Mouse (Mus musculus) forebrain, embryonic 14.5 days (tissue): ENCODE measurements around the gene Mpp4. TPM values are rescaled to one million over a fixed set of nuclear protein-coding genes. Genes with fewer than 3 reads are reported as not detected.

Experiments
- ATAC-seq: fragments of 200-750 bp; cut with Nextera tagmentation; 2 replicates; pipeline ENCODE4 v1.8.0; 2017; ENCODE audit warnings: mild to moderate bottlenecking, moderate library complexity
- DNase-seq: peaks from one replicate; pipeline ENCODE4 v3.0.0-alpha.2; 2015; ENCODE audit warnings: low spot score
- H3K27ac ChIP-seq: fragments of 300-500 bp; sonication (generic); 2 replicates; pipeline ENCODE4 v1.5.1; 2014; ENCODE audit warnings: low read depth, mild to moderate bottlenecking, control low read depth, low read length, moderate library complexity
- H3K27me3 ChIP-seq: fragments of 300-500 bp; sonication (generic); replicated peaks from 2 replicates; pipeline ENCODE4 v1.6.1; 2014; ENCODE audit warnings: low read length, control low read depth, mixed read lengths; ENCODE audit not compliant: control insufficient read depth, insufficient read depth
- H3K36me3 ChIP-seq: fragments of 300-500 bp; sonication (generic); 2 replicates; pipeline ENCODE4 v1.6.1; 2014; ENCODE audit warnings: low read length, control low read depth; ENCODE audit not compliant: control insufficient read depth, insufficient read depth
- H3K4me1 ChIP-seq: fragments of 300-500 bp; sonication (generic); 2 replicates; pipeline ENCODE4 v1.6.1; 2014; ENCODE audit warnings: antibody characterized with exemption, low read length, control low read depth; ENCODE audit not compliant: control insufficient read depth, insufficient read depth
- H3K4me2 ChIP-seq: fragments of 300-500 bp; sonication (generic); 2 replicates; pipeline ENCODE4 v1.6.1; 2014; ENCODE audit warnings: mild to moderate bottlenecking, control low read depth, low read length
- H3K4me3 ChIP-seq: fragments of 300-500 bp; sonication (generic); 2 replicates; pipeline ENCODE4 v1.5.1; 2014; ENCODE audit warnings: low read depth, low read length, control low read depth
- H3K9ac ChIP-seq: fragments of 300-500 bp; sonication (generic); 2 replicates; pipeline ENCODE4 v1.6.1; 2014; ENCODE audit warnings: mild to moderate bottlenecking, low read length, control low read depth, moderate library complexity
- H3K9me3 ChIP-seq: fragments of 300-500 bp; sonication (generic); replicated peaks from 2 replicates; pipeline ENCODE4 v1.6.1; 2016; ENCODE audit warnings: low read length, control low read depth, mixed read lengths; ENCODE audit not compliant: control insufficient read depth
- WGBS: fragments of 180-500 bp; shearing (Covaris S2); extraction: QIAGEN DNeasy Blood & Tissue Kit; methylation state at CpG from one replicate; pipeline ENCODE4 v1.1.7; 2014; 5-methylcytosine and 5-hydroxymethylcytosine counted together
- polyA plus RNA-seq: library from polyadenylated mRNA; unstranded; fragments of >200 nt; fragmentation: Nextera tagmentation; extraction: Ambion mirVana; gene quantifications from 2 replicates; pipeline ENCODE4 v1.2.1, GENCODE M21; 2014

Mpp4 gene
- polyA plus RNA-seq, 1 experiment from 2014 or later: 0.60 TPM

DNA sequence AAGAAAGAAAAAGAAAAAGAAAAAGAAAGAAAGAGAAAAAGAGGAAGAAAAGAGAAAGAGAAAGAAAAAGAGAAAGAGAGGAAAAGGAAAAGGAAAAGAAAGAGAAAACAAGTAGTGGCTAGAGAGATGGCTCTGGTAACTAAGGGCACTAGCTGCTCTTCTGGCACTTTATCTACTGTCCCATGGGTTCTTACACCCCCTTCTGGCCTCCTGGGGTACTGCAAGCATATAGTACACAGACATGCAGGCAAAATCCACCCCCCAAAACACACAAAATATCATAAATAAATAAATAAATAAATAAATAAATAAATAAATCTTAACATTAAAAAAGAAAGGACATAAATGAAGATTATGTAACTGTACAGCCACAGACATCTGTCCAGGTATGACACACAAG is 20.4 kb downstream of the Mpp4 start:
- no peaks in the 10 kb centered on the region for H3K9me3 ChIP-seq
- ATAC-seq: no peak

DNA sequence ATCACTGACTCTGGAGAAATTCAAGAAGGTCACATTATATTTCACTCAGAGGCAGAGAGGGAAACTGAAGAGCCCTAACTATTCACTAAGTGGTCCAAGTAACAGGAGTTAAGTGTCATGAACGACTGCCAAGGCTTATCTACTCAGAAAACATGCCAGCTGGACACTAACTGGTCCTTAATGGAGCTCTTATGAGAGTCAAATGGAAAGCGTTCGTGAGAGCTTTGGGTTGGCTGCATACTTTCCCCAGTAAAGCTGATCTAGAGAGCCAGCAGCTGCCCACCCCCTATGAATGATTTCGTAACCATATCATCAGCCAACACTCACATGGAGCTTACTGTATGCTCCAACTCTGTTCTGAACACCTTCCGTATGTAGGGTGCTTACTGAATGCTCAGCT is 28.8 kb downstream of the Mpp4 start:
- 80% methylated on average over 5 of the region's 5 CpGs for WGBS

More for the DNA sequence above, 20.4 kb downstream of the Mpp4 start:
- DNase-seq: peak; percentile 65
- Histone ChIP-seq H3K36me3 (no peaks in the 10 kb centered on the region), H3K4me2 (no peak overlapping the region), H3K4me3 (no peak overlapping the region), H3K27ac (no peak overlapping the region), H3K4me1 (no peaks in the 10 kb centered on the region), H3K9ac (no peak overlapping the region), H3K27me3 (no peaks in the 10 kb centered on the region)

DNA sequence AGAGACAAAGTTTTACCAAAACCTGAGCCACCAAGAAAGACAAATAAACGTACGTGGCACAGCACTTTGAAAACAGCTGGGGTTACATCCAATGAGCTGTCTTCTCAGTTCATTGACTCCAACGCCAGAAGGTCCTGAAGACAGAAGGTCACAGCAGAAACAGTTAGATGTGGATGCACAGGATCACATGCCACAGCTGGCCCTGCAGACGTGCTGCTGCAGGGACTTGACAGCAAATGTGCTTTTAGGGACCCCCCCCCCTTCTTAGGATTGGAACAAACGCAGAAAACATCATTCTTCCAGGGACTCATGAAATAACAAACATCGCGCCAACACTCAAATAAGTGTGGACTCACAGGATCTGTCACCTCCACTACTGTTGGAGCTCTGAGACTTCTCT is 34.3 kb downstream of the Mpp4 start:
- Histone ChIP-seq H3K36me3 (no peaks in the 10 kb centered on the region), H3K4me2 (no peak overlapping the region), H3K4me1 (no peaks in the 10 kb centered on the region), H3K27me3 (no peaks in the 10 kb centered on the region), H3K9me3 (no peaks in the 10 kb centered on the region), H3K4me3 (no peak overlapping the region), H3K9ac (no peak overlapping the region), H3K27ac (no peak overlapping the region)
- DNase-seq (no peak), ATAC-seq (no peak)
- 84% methylated on average over 7 of the region's 7 CpGs for WGBS

More for the DNA sequence above, 28.8 kb downstream of the Mpp4 start:
- DNase-seq (no peak), ATAC-seq (no peak)
- H3K9ac ChIP-seq: no peak overlapping the region
- H3K4me3 ChIP-seq: no peak overlapping the region
- no peak overlapping the region for H3K4me2 ChIP-seq
- H3K4me1 ChIP-seq: no peaks in the 10 kb centered on the region
- no peaks in the 10 kb centered on the region for H3K36me3 ChIP-seq
- no peaks in the 10 kb centered on the region for H3K27me3 ChIP-seq
- no peak overlapping the region for H3K27ac ChIP-seq
- H3K9me3 ChIP-seq: no peaks in the 10 kb centered on the region

DNA sequence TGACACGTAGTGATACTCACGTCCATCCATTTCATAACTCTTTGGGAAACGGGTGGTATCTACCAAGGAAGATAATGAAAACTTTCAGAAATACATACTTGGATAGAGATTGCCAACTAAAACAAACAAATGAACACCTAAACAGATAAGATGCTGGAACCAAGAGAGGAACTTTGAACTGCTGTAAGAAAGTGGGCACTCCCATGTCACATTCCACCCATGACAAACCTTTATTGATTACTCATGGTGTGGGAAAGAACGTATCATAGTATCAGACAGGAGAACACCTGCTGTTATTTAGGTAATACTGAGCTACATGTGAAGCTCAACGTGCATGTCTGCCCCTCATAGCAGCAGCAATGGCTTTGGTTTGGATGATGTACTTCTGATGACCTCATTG is 37.6 kb downstream of the Mpp4 start:
- no peak overlapping the region for H3K4me2 ChIP-seq
- H3K4me1 ChIP-seq: no peaks in the 10 kb centered on the region
- H3K27me3 ChIP-seq: no peaks in the 10 kb centered on the region
- 79% methylated on average over 5 of the region's 5 CpGs for WGBS
- no peak overlapping the region for H3K4me3 ChIP-seq
- no peaks in the 10 kb centered on the region for H3K36me3 ChIP-seq
- DNase-seq (no peak), ATAC-seq (no peak)
- H3K27ac ChIP-seq: no peak overlapping the region
- no peaks in the 10 kb centered on the region for H3K9me3 ChIP-seq
- H3K9ac ChIP-seq: no peak overlapping the region

DNA sequence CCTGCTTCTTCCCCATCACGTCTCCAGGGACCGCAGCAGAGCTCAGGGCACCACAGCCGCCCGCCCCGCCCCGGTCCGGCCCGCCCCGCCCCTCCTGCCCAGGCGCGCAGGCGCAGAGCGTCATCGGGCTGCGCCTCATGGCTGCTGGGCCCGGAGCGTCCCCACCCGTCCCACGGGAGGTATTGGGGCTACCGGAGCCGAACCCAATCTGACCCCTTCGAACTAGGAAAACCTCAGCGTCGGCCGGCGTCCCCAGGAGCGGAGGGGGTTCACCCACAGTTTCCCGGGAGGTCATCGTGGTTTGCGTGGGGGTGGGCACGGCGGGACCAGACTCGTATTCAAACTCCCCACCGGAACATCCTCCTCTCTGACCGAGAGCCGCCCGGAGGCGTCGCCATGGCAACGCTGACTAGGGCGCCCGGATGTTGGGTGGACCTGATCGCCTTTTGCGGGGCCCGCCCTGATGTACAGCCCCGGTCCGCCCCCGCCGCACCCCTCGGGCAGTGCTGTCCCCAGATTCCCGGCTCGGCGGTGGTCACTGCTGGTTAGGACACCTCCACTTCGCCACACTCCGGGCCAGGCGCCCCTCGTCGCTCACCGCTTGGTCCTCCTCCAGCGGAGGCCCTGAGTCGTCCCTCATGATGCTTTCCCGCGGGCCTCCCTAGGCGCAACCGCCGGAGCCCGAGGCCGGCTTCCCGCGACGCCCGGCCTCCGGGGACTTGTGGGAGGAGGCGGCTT is 43.3 kb downstream of the Mpp4 start, which contains the start of gene Tmem237:
Gene Tmem237, minus strand, starts transcription at position 689 of the 738 bp plus-strand sequence.
- peak; percentile 98 for ATAC-seq
- H3K27ac ChIP-seq: peak within 1 kb of the TSS; percentile 92
- peak within 1 kb of the TSS; percentile 71 for H3K4me2 ChIP-seq
- peak within 1 kb of the TSS; percentile 87 for H3K9ac ChIP-seq
- peak; percentile 96 for DNase-seq
- no peaks in the 10 kb centered on the region for H3K27me3 ChIP-seq
- peaks cover 14% of the 10 kb centered on the region for H3K36me3 ChIP-seq
- 0 out of 2 replicates have a peak, but pooled peaks cover 2% of the 10 kb centered on the region for H3K4me1 ChIP-seq
- under 1% methylated on average over 74 of the region's 74 CpGs for WGBS
- peak within 1 kb of the TSS; percentile 67 for H3K4me3 ChIP-seq
- H3K9me3 ChIP-seq: no peaks in the 10 kb centered on the region

DNA sequence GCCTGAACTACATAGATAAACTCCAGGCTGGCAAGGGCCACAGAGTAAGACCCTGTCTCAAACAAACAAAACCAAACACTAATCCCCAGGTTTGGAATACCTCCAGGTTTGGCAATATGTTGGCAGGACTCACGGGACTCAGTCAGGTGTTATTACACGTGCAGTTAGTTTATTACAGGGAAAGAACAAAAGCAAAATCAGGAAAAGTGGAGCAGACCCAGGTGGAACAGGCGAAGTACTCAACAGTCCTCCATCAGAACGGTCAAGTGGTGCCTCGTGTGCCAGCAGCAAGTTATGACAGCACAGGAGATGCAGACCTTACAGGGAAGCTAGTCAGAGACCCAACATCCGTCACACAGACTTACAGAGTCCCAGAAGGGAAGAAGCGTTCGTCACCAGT is 52.7 kb downstream of the Mpp4 start:
- DNase-seq (no peak), ATAC-seq (no peak)
- Histone ChIP-seq H3K9ac (no peak overlapping the region), H3K27me3 (no peaks in the 10 kb centered on the region), H3K4me2 (no peak overlapping the region), H3K4me3 (no peak overlapping the region), H3K27ac (no peak overlapping the region), H3K4me1 (no peaks in the 10 kb centered on the region), H3K36me3 (peaks cover 77% of the 10 kb centered on the region), H3K9me3 (no peaks in the 10 kb centered on the region)
- 77% methylated on average over 8 of the region's 8 CpGs for WGBS

DNA sequence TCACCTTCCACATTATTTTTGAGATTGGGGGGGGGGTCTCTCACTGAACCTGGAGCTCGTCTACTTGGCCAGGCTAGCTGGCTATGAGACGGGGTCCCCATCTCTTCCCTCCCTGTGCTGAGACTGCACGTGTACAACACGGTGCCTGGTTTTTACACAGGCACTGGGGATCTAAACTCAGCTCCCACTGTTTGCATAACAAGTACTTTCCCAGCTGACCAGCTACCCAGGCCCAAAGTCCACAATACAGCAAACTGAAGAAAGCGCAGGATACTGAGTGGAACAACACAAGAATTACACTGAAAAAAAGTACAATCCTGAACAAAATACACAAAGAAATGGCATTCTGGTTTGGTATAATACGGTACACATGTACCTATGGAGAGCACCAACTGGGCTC is 61.1 kb downstream of the Mpp4 start:
- Histone ChIP-seq H3K27me3 (no peaks in the 10 kb centered on the region), H3K9me3 (no peaks in the 10 kb centered on the region), H3K36me3 (peaks cover 41% of the 10 kb centered on the region), H3K4me1 (no peaks in the 10 kb centered on the region), H3K4me2 (no peak overlapping the region), H3K4me3 (no peak overlapping the region), H3K9ac (no peak overlapping the region), H3K27ac (no peak overlapping the region)
- no peak for ATAC-seq
- WGBS: 89% methylated on average over 6 of the region's 6 CpGs
- DNase-seq: no peak

DNA sequence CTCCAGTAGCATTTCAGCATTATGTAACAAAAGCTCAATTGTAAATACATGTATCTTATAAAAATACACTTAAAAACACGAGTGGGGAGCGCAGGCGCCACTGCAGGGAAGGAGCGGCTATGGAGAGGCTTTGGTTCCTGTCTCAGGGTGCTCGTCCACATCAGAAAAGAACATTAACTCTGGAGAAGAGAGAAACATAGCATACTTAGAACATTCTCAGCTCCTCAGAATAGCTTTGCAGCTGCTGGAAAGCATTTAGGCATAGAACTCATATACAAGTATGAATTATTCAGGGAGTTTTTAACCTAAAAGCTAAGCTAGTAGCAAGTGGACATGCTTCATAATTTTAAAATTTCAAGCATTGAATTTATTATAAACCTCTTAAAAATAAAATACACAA is 62.2 kb downstream of the Mpp4 start:
- no peak overlapping the region for H3K4me3 ChIP-seq
- no peaks in the 10 kb centered on the region for H3K4me1 ChIP-seq
- WGBS: 92% methylated on average over 5 of the region's 5 CpGs
- H3K36me3 ChIP-seq: peaks cover 33% of the 10 kb centered on the region
- no peaks in the 10 kb centered on the region for H3K9me3 ChIP-seq
- no peaks in the 10 kb centered on the region for H3K27me3 ChIP-seq
- H3K9ac ChIP-seq: no peak overlapping the region
- no peak for ATAC-seq
- no peak overlapping the region for H3K4me2 ChIP-seq
- no peak overlapping the region for H3K27ac ChIP-seq
- no peak for DNase-seq

DNA sequence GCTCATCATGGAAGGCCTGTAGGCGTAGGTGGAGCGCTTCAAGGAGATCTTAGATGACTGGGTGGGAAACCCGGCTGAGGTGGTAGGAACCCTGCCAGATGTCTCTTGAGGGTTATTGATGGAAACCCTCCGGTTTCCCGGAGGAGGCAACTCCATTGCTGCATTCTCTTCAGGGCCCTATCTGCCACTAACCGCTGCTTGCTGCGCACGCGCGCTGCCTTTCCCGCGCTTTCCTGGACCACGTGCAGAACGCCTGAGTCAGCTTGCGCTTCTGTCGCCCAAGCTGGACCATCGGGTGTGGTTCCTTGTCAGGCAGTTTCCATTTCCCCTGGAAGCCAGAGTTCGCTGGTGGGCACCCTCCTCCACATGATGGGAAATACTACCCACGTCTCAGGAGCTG is 68.5 kb downstream of the Mpp4 start, which contains the start of gene C2cd6:
Gene C2cd6, minus strand, starts transcription at position 196 of the 400 bp plus-strand sequence.
- H3K9me3 ChIP-seq: no peaks in the 10 kb centered on the region
- no peak within 1 kb of the TSS for H3K4me3 ChIP-seq
- H3K9ac ChIP-seq: no peak within 1 kb of the TSS
- no peak within 1 kb of the TSS for H3K27ac ChIP-seq
- 95% methylated on average over 19 of the region's 19 CpGs for WGBS
- H3K4me2 ChIP-seq: no peak within 1 kb of the TSS
- H3K27me3 ChIP-seq: no peaks in the 10 kb centered on the region
- H3K4me1 ChIP-seq: no peaks in the 10 kb centered on the region
- ATAC-seq: no peak
- peaks cover 7% of the 10 kb centered on the region for H3K36me3 ChIP-seq
- DNase-seq: no peak
